Mouse (Mus musculus): Measurements from ENCODE around the gene Iscu. TPM values are rescaled to one million over a fixed set of nuclear protein-coding genes. Genes with fewer than 3 reads are reported as not detected.

The Iscu gene
- polyA plus RNA-seq, 1 experiment = 58.2 TPM

DNA sequence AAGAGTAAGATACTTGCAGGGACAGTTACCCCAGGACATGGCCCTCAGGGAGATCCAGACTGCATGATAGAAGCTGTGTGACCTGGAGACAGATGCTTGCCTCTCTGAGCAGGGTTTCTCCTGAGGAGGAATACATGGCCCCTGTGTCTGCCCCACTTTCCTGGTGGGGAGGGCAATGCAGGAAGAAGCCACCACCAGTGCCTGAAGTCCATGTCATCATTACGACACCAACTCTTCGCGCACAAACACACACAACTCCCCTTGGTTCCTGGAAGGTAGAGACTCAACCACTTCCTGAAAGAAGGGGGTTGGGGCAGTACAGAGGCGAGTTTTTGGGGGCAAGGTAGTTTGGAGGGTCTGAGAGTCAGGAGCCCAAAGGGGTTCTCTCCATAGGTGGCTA, 51.7 kb downstream of the Iscu start:
- no peaks in the 10 kb centered on the region for H3K4me1 ChIP-seq (ENCODE audit: control insufficient read depth, insufficient read depth, low read length)
- H3K27ac ChIP-seq (ENCODE audit: insufficient read depth, low read length) = no peak overlapping the region
- H3K4me3 ChIP-seq (ENCODE audit: low read depth, low read length) = no peak overlapping the region
- no peaks in the 10 kb centered on the region for H3K36me3 ChIP-seq (ENCODE audit: control insufficient read depth, insufficient read depth, low read length, poor library complexity, severe bottlenecking)
- no peak for TF ChIP-seq CTCF (IDR thresholded peaks at IDR 0.05; ENCODE audit: low read depth, low read length)
- no peak for TF ChIP-seq EP300 (IDR thresholded peaks at IDR 0.05; ENCODE audit: insufficient read depth, low read depth, low read length)
- TF ChIP-seq POLR2A (IDR thresholded peaks at IDR 0.05; ENCODE audit: insufficient read depth, low read length) = no peak
- no peaks in the 10 kb centered on the region for H3K27me3 ChIP-seq (ENCODE audit: control insufficient read depth, insufficient read depth, low read length, poor library complexity, severe bottlenecking)
- no peak overlapping the region for H3K9ac ChIP-seq (ENCODE audit: low read depth, poor library complexity, severe bottlenecking)
- no peaks in the 10 kb centered on the region for H3K9me3 ChIP-seq (replicated peaks; ENCODE audit: control insufficient read depth, insufficient read depth, low read length, poor library complexity, severe bottlenecking)

DNA sequence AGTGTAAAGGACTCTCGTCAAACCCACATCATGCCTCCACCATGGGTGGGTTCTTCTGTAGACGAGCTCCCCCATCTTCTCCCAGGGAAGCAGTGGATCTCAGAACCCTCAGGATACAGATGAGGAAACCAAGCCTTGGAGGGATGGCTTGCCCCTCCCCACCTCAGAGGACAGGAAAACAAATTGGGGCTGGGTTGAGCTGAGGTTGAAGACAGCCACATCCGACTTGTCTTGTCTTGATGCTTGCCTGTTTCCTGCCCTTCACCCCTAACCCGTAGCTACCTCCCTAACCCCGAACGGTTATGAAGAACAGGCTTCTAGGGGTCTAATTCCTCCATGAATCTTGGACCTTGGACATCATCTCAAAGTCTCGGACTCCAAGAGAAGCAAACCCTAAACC, 53.0 kb downstream of the Iscu start:
- H3K9ac ChIP-seq (ENCODE audit: low read depth, poor library complexity, severe bottlenecking) = no peak overlapping the region
- no peaks in the 10 kb centered on the region for H3K27me3 ChIP-seq (ENCODE audit: control insufficient read depth, insufficient read depth, low read length, poor library complexity, severe bottlenecking)
- no peak overlapping the region for H3K27ac ChIP-seq (ENCODE audit: insufficient read depth, low read length)
- H3K36me3 ChIP-seq (ENCODE audit: control insufficient read depth, insufficient read depth, low read length, poor library complexity, severe bottlenecking) = no peaks in the 10 kb centered on the region
- TF ChIP-seq POLR2A (IDR thresholded peaks at IDR 0.05; ENCODE audit: insufficient read depth, low read length) (no peak), EP300 (IDR thresholded peaks at IDR 0.05; ENCODE audit: insufficient read depth, low read depth, low read length) (no peak), CTCF (IDR thresholded peaks at IDR 0.05; ENCODE audit: low read depth, low read length) (no peak)
- H3K4me3 ChIP-seq (ENCODE audit: low read depth, low read length) = no peak overlapping the region
- no peaks in the 10 kb centered on the region for H3K9me3 ChIP-seq (replicated peaks; ENCODE audit: control insufficient read depth, insufficient read depth, low read length, poor library complexity, severe bottlenecking)
- H3K4me1 ChIP-seq (ENCODE audit: control insufficient read depth, insufficient read depth, low read length) = no peaks in the 10 kb centered on the region

DNA sequence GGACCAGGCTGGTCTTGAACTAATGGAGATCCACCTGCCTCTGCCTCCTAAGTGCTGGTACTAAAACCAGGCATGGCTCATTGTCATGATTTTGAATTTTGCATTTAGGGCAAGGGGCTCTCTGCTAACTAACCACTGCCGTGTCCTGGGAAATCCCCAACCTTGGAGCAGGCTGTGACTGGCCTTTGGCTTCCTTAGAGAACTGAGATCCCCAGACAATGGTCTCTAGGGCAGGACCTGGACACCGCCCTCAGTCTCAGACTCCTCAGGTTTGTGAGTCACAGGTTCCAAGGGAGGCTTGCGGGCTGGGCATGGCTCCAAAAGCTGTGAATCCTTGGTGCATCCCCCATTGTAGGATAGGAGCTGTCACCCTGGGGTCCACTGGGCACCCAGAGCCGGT, 54.1 kb downstream of the Iscu start:
- no peak overlapping the region for H3K9ac ChIP-seq (ENCODE audit: low read depth, poor library complexity, severe bottlenecking)
- H3K9me3 ChIP-seq (replicated peaks; ENCODE audit: control insufficient read depth, insufficient read depth, low read length, poor library complexity, severe bottlenecking) = no peaks in the 10 kb centered on the region
- H3K27ac ChIP-seq (ENCODE audit: insufficient read depth, low read length) = no peak overlapping the region
- no peaks in the 10 kb centered on the region for H3K36me3 ChIP-seq (ENCODE audit: control insufficient read depth, insufficient read depth, low read length, poor library complexity, severe bottlenecking)
- no peaks in the 10 kb centered on the region for H3K4me1 ChIP-seq (ENCODE audit: control insufficient read depth, insufficient read depth, low read length)
- H3K4me3 ChIP-seq (ENCODE audit: low read depth, low read length) = no peak overlapping the region
- no peak for TF ChIP-seq CTCF (IDR thresholded peaks at IDR 0.05; ENCODE audit: low read depth, low read length)
- no peak for TF ChIP-seq EP300 (IDR thresholded peaks at IDR 0.05; ENCODE audit: insufficient read depth, low read depth, low read length)
- TF ChIP-seq POLR2A (IDR thresholded peaks at IDR 0.05; ENCODE audit: insufficient read depth, low read length) = no peak
- H3K27me3 ChIP-seq (ENCODE audit: control insufficient read depth, insufficient read depth, low read length, poor library complexity, severe bottlenecking) = no peaks in the 10 kb centered on the region

Other genes starting within 250 kb of the Iscu start
- gene Cmklr1, start 122.3 kb upstream of the Iscu start, polyA plus RNA-seq (2011; ENCODE audit: insufficient read depth, insufficient read length, low read depth, missing spikeins) = 1.8 and 2.1 TPM in 2 replicates
- not detected in 2 replicates for gene 1700069L16Rik, start 48.0 kb upstream of the Iscu start, polyA plus RNA-seq (2011; ENCODE audit: insufficient read depth, insufficient read length, low read depth, missing spikeins)
- 2.8 and 3.4 TPM in 2 replicates for gene Ficd, start 36.9 kb upstream of the Iscu start, polyA plus RNA-seq (2011; ENCODE audit: insufficient read depth, insufficient read length, low read depth, missing spikeins)
- gene Sart3, start 238 bp upstream of the Iscu start, polyA plus RNA-seq (2011; ENCODE audit: insufficient read depth, insufficient read length, low read depth, missing spikeins) = 45.0 and 49.0 TPM in 2 replicates
- gene Tmem119, start 27.8 kb downstream of the Iscu start, polyA plus RNA-seq (2011; ENCODE audit: insufficient read depth, insufficient read length, low read depth, missing spikeins) = 0.79 and 1.2 TPM in 2 replicates
- gene Selplg, start 59.9 kb downstream of the Iscu start, polyA plus RNA-seq (2011; ENCODE audit: insufficient read depth, insufficient read length, low read depth, missing spikeins) = 0.72 and 1.9 TPM in 2 replicates
- gene Coro1c, start 136.0 kb downstream of the Iscu start, polyA plus RNA-seq (2011; ENCODE audit: insufficient read depth, insufficient read length, low read depth, missing spikeins) = 174 and 218 TPM in 2 replicates
- gene Ssh1, start 221.1 kb downstream of the Iscu start, polyA plus RNA-seq (2011; ENCODE audit: insufficient read depth, insufficient read length, low read depth, missing spikeins) = 23.5 and 25.0 TPM in 2 replicates
- not detected in 2 replicates for gene Dao, start 231.0 kb downstream of the Iscu start, polyA plus RNA-seq (2011; ENCODE audit: insufficient read depth, insufficient read length, low read depth, missing spikeins)